Mouse (Mus musculus) brain, embryonic 14.5 days (tissue): ENCODE measurements at regions not wholly inside any gene's neighbourhood (a gene's known extent, or its start where the extent isn't known, plus 50 kb on each side); places are given as distances from the start of the nearest gene placed in this dataset.

Experiments
- CTCF ChIP-seq: fragments of 200-500 bp; IDR thresholded peaks from 2 replicates; pipeline ENCODE4 v1.5.1; 2012; ENCODE audit warnings: inconsistent platforms, mild to moderate bottlenecking, moderate library complexity, borderline replicate concordance; ENCODE audit not compliant: insufficient read depth, insufficient read length; ENCODE audit errors: extremely low read depth
- POLR2A ChIP-seq: fragments of 200-500 bp; IDR thresholded peaks from 2 replicates; pipeline ENCODE4 v1.6.1; 2012; ENCODE audit warnings: mild to moderate bottlenecking, inconsistent platforms, borderline replicate concordance; ENCODE audit not compliant: poor library complexity, insufficient read depth, insufficient read length, severe bottlenecking; ENCODE audit errors: extremely low read depth

GRCm38 (mm10) chr11:114515278-114515677 lies 153.0 kb upstream of the Rpl38 start:
- TF ChIP-seq CTCF (no peak), POLR2A (no peak)
